Mouse (Mus musculus): ENCODE measurements around the gene Hexdc. TPM values are rescaled to one million over a fixed set of nuclear protein-coding genes. Genes with fewer than 3 reads are reported as not detected.

The Hexdc gene
- polyA plus RNA-seq, 1 experiment from 2014 or later = 3.7 TPM

DNA sequence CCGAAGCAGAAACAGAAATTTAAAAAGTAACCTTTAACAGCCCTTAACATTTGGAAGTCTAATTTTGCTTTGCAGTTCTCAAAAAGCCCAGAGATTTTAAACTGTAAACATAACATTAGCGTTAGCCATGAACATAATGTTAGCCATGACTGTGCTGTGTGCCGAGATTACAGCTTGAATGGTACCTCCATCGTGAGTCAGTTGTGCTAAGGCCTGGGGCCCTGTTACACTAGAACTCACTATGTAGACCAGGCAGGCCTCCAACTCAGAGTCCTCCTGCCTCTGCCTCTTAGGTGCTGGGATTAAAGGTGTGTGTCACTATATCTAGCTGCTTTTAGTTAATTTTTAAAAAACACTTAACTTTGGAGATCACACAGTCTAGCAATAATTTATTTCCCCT, 27.0 kb downstream of the Hexdc start:
- Histone ChIP-seq H3K9ac (no peak overlapping the region), H3K4me1 (peaks cover 75% of the 10 kb centered on the region), H3K9me3 (replicated peaks) (no peaks in the 10 kb centered on the region), H3K27ac (peak overlapping the region; percentile 90), H3K4me3 (no peak overlapping the region), H3K36me3 (peaks cover 16% of the 10 kb centered on the region), H3K4me2 (0 out of 2 replicates have a peak overlapping the region, but pooled peaks have one; percentile 6), H3K27me3 (replicated peaks) (no peaks in the 10 kb centered on the region)
- ATAC-seq = no peak
- WGBS (ENCODE audit: insufficient replicate concordance) = 69% methylated on average over 4 of the region's 4 CpGs

DNA sequence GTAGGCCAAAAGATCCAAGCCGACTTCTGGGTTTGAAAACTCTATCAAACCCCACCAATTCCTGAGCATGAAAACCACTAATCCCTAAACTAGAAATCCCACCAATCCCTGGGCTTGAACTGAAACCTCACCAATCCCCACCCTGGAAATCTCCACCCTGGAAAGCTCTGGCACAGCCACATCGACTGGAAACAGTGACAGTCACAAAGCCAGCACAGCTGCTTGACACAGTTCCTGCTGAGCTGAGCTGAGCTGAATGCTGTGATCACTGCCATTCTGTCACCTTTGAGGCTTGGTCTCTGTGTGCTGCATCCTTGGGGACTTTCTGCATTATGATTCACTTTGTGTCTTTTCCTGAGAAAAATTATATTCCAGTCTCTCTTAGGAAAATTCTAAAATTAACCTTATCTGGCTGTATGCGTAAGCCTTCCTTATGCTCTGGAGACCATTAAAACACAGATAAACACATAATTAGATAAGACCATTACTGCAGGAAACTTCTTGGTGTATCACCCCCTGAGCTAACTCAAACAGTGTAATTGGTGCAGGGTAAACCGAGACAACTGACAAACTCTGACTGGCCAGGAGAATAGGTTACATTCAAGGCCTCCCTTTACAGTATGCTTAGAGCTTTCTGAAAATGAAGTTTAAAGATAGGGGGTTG, 27.5 kb downstream of the Hexdc start:
- Histone ChIP-seq H3K4me2 (peak overlapping the region; percentile 37), H3K4me1 (peaks cover 77% of the 10 kb centered on the region), H3K27me3 (replicated peaks) (no peaks in the 10 kb centered on the region), H3K4me3 (no peak overlapping the region), H3K36me3 (peaks cover 10% of the 10 kb centered on the region), H3K9ac (peak overlapping the region; percentile 10; the same call in 1 of the 2 replicates), H3K9me3 (replicated peaks) (no peaks in the 10 kb centered on the region), H3K27ac (peak overlapping the region; percentile 90)
- 23% methylated on average over 4 of the region's 4 CpGs for WGBS (ENCODE audit: insufficient replicate concordance)
- ATAC-seq = no peak

DNA sequence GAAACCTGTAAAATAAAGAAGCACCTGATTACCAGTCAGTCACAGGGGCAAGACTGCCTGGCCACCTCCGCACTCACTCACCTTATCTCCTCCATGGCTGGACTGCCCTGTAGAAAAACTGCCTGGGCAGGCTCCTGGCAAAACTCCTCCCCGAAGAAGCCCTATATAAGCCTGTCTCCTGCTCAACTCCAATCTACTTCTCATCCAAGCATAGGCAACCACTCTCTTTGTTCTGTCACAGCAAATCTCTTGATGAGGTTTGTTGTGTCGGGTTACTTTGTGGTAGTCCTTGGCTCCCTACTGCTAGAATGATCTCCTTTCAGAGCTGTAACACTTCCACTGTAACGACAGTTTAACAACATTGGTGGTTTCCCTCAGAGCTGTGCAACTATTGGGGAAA, 28.5 kb downstream of the Hexdc start:
- Histone ChIP-seq H3K4me2 (peak overlapping the region; percentile 8; the same call in 1 of the 2 replicates), H3K4me3 (no peak overlapping the region), H3K9ac (peak overlapping the region; percentile 46; the same call in 1 of the 2 replicates), H3K27ac (peak overlapping the region; percentile 72), H3K36me3 (peaks cover 2% of the 10 kb centered on the region; the same call in 1 of the 2 replicates), H3K4me1 (peaks cover 67% of the 10 kb centered on the region), H3K27me3 (replicated peaks) (no peaks in the 10 kb centered on the region), H3K9me3 (replicated peaks) (no peaks in the 10 kb centered on the region)
- ATAC-seq = no peak
- 30% methylated on average over 4 of the region's 4 CpGs for WGBS (ENCODE audit: insufficient replicate concordance)

DNA sequence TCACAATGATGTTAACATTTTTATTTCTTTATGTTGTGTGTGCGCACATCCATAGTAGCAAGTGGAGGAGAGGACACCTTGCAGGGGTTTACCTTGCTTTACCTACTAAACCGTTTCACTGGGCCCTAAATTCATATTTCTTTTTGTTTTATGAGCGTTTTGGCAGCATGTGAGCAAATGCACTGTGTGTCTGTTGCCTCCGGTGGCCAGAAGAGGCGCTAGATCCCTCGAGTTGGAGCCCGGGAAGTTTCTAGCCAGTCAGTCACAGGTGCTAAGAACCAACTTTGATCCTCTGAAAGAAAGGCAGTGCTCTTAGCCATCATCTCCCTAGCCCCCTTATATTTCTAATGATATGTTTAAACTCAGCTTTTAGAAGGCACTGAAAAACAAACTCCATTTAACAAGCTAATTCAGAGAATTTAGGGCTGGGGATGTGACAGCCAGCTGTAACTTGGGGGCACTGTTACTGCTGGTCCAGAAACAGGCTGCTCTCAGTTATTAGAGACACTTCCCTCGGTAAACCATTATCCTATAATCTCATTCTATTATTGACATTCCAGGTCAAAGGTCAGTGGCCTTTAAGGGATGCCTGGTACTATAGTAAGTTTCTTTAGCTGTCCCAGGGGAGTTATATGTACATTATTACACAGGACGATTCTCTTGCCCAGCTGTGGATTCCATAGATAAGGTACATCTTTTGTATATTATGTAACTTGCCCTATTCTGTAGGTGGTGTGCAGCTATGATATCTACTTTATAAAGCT, 31.4 kb downstream of the Hexdc start:
- Histone ChIP-seq H3K36me3 (peaks cover 18% of the 10 kb centered on the region), H3K4me2 (peak overlapping the region; percentile 68), H3K4me1 (peaks cover 63% of the 10 kb centered on the region), H3K27me3 (replicated peaks) (no peaks in the 10 kb centered on the region), H3K9ac (peak overlapping the region; percentile 74), H3K9me3 (replicated peaks) (no peaks in the 10 kb centered on the region), H3K27ac (peak overlapping the region; percentile 99), H3K4me3 (peak overlapping the region; percentile 92)
- 20% methylated on average over 9 of the region's 9 CpGs for WGBS (ENCODE audit: insufficient replicate concordance)
- no peak for ATAC-seq

DNA sequence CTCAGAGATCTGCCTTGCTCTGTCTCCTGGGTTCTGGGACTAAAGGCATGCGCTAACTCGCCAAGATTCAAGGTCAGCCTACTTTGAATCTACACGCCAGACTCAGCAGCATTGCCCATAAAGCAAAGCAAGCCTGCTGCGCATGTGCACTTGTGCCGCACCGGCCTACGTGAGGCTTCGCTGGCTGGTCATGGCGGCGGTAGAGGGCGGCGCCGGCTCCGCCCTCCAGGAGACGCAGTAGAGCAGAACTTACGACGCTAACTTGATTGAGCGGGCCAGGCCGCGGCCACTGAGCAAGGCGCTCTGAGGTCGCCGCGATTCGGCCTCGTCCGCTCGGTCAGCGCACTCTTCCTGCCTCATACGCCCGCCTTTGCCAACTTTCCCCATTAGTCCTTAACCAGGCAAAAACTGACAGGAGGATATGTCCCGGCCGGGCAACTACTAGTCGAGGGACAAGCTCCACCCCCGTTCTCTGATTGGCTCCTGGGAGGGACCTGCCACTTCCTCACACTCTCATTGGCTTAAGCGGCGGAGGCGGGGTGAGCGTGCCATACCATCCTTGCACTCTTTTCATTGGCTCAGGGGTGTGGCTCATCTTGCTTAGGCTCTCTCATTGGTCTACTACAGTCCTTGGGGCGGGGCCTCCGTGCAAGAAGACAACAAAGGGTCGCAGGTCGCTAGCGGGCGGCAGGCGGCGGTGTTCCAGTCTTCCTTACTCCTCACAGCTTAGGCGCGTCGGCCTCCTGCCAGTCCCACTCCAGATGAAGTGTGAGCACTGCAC, 32.5 kb downstream of the Hexdc start, which contains the start of gene Narf:
Gene Narf, plus strand, starts transcription at position 690 of the 781 bp plus-strand sequence.
- peaks cover 29% of the 10 kb centered on the region for H3K36me3 ChIP-seq
- no peaks in the 10 kb centered on the region for H3K9me3 ChIP-seq (replicated peaks)
- H3K4me2 ChIP-seq = peak within 1 kb of the TSS; percentile 82
- peak within 1 kb of the TSS; percentile 99 for H3K27ac ChIP-seq
- H3K27me3 ChIP-seq (replicated peaks) = no peaks in the 10 kb centered on the region
- H3K4me3 ChIP-seq = peak within 1 kb of the TSS; percentile 92
- peaks cover 64% of the 10 kb centered on the region for H3K4me1 ChIP-seq
- under 1% methylated on average over 50 of the region's 50 CpGs for WGBS (ENCODE audit: insufficient replicate concordance)
- peak within 1 kb of the TSS; percentile 91 for H3K9ac ChIP-seq
- ATAC-seq = peak; percentile 94

DNA sequence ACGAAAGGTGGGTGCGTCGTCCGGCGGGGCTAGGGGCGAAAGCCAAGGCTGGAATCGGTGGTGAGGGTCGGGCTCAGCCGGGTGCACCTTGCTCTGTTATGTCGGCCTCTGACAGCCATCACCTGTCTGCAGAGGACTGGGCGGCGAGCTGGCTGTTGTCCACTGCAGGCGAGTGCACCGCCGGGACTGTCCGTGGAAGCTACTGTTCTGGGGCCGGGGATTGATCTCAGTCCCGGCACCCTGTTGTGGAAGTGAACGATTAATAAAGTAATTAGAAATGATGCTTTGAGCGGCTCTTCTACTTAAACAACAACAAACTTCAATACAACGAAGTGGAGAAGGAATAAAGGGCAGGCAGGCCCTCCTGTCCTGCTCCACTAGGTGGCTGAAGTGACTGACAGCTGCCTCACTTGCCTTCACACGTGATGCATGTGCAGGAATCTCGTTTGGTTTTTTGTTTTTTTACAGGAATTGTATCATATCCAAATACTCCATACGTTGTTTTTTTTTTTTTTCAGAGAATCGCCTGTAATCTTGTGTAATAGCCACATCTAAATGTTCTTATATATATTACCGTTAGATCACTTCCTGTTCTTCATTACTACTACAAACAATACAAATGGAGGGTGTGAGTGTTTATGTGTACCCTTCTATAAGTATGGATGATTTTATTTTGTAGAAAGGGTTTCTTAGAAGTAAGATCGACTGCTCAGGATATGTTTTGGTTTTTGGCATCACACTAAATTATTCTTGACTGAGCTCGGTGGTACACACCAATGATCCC, 33.3 kb downstream of the Hexdc start:
- peak overlapping the region; percentile 99 for H3K27ac ChIP-seq
- H3K4me2 ChIP-seq = peak overlapping the region; percentile 82
- peaks cover 64% of the 10 kb centered on the region for H3K4me1 ChIP-seq
- peaks cover 37% of the 10 kb centered on the region for H3K36me3 ChIP-seq
- ATAC-seq = peak; percentile 18
- H3K27me3 ChIP-seq (replicated peaks) = no peaks in the 10 kb centered on the region
- H3K9me3 ChIP-seq (replicated peaks) = no peaks in the 10 kb centered on the region
- peak overlapping the region; percentile 92 for H3K4me3 ChIP-seq
- 3% methylated on average over 28 of the region's 28 CpGs for WGBS (ENCODE audit: insufficient replicate concordance)
- peak overlapping the region; percentile 91 for H3K9ac ChIP-seq

DNA sequence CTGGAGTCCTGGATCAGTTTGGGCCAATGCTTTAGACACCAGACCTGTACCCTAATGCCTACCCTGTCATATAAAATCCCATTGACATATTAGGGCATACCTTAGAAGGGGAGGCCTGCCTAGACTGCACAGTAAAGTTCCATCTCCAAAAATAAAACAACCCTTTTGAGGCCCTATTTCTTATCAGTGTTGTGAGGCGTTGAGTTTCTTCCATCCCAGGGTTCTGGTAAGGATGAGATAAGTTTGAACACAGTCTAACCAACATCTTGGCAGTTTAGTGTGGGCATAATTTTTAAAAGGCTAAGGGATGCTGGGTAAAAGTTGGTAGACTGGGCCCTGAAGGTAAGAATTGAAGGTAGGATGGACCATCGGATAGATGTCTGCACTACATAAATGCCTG, 35.4 kb downstream of the Hexdc start:
- Histone ChIP-seq H3K36me3 (peaks cover 58% of the 10 kb centered on the region), H3K4me1 (peaks cover 51% of the 10 kb centered on the region), H3K27me3 (replicated peaks) (no peaks in the 10 kb centered on the region), H3K4me3 (peak overlapping the region; percentile 92), H3K27ac (peak overlapping the region; percentile 99), H3K4me2 (peak overlapping the region; percentile 82), H3K9me3 (replicated peaks) (no peaks in the 10 kb centered on the region), H3K9ac (peak overlapping the region; percentile 91)
- peak; percentile 64 for ATAC-seq
- WGBS (ENCODE audit: insufficient replicate concordance) = 27% methylated on average over 2 of the region's 2 CpGs

DNA sequence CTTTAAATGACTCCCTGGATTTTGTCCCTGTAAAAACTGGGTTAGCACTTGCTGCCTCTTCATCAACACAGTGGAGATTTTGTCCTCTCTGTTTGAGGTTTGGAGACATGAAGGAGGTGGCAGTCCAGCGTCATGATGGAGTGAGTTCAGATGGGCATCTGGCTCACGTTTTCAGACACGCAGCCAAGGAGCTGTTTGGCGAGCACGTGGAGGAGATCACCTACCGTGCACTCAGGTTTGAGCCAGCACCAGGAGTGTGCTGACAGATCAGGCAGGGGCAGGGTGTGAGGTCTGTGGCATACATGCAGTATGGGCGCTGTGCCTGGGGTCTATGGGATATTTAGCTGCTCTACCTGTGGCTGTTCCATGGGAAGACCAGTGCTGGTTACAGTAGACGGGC, 46.0 kb downstream of the Hexdc start:
- no peaks in the 10 kb centered on the region for H3K27me3 ChIP-seq (replicated peaks)
- no peaks in the 10 kb centered on the region; the same call in none of the 2 replicates for H3K4me1 ChIP-seq
- ATAC-seq = no peak
- no peak overlapping the region for H3K4me3 ChIP-seq
- 89% methylated on average over 8 of the region's 8 CpGs for WGBS (ENCODE audit: insufficient replicate concordance)
- H3K27ac ChIP-seq = no peak overlapping the region
- no peaks in the 10 kb centered on the region for H3K9me3 ChIP-seq (replicated peaks)
- no peak overlapping the region for H3K9ac ChIP-seq
- no peak overlapping the region for H3K4me2 ChIP-seq
- peaks cover 98% of the 10 kb centered on the region for H3K36me3 ChIP-seq

DNA sequence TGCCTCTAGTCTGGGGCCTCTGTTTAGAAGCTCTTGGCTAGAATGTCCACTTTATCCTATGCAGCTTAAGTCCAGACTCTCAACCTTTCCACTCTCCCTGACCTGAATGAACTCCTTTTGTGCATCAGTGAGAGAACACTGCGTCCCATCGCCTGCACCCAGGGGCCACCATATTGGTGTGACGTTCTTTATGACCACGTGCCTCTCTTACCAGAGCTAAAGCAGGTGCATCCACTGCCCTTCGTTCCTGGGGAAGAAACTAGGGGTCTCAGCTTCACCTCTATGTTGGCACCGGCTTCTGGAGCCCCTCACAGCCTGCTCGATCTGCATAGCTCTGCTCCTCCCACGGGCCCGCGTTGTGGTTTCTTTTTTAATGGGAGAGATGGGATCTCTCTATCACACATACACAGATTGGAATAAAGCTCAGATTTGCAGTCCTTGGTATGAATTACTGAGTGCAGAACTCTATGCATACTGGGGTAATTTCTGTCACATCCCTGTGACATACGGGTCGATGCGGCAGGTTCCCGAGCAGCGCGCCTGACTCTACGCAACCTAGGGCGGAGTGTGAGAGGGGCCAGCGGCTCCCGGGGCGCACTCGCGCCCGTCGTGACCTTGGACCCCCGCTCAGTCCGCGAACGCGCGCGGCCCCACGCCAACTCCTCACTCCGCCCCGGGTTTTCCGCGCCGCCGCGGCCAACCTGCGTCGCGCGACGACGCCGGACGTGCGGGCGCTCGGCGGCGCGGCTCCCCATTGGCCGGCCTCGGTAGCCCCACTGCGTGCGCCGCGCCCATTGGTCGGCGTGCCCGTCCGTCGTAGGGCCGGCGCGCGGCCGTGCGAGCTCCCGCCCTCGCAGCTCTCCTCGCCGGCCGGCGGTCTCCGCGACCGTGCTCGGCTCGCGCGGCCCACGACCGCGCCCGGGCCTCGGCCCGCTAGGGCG, 55.2 kb downstream of the Hexdc start, which contains the start of gene Foxk2:
Gene Foxk2, plus strand, starts transcription at position 831 of the 941 bp plus-strand sequence.
- Histone ChIP-seq H3K4me2 (peak within 1 kb of the TSS; percentile 95), H3K36me3 (peaks cover 63% of the 10 kb centered on the region), H3K4me3 (peak within 1 kb of the TSS; percentile 100), H3K4me1 (peaks cover 43% of the 10 kb centered on the region), H3K27me3 (replicated peaks) (no peaks in the 10 kb centered on the region), H3K9ac (peak within 1 kb of the TSS; percentile 99), H3K27ac (peak within 1 kb of the TSS; percentile 91), H3K9me3 (replicated peaks) (no peaks in the 10 kb centered on the region)
- peak; percentile 98 for ATAC-seq
- under 1% methylated on average over 91 of the region's 91 CpGs for WGBS (ENCODE audit: insufficient replicate concordance)

DNA sequence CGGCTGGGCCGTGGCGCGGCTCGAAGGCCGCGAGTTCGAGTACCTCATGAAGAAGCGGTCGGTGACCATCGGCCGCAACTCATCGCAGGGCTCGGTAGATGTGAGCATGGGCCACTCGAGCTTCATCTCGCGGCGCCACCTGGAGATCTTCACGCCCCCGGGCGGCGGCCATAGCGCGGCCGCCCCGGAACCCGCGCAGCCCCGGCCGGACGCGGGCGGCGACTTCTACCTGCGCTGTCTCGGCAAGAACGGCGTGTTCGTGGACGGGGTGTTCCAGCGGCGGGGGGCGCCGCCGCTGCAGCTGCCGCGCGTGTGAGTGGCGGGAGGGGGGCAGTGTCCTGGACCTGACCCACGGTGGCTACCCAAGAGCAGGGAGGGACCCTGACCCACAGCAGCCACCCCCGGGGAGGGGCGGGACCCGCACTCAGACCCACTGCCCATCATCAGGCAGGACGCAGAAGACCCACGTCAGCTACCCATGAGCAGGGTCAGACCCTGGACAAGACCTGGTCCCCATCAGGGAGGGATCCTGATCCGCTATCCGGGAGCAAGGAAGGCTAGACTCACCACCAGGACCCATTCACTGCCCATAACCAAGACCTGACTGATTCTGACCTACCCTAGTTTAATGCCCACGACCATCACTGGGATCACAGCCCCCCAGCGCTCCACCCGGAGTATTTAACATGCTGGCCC, 56.1 kb downstream of the Hexdc start:
- ATAC-seq = peak; percentile 36
- Histone ChIP-seq H3K4me1 (peaks cover 43% of the 10 kb centered on the region), H3K9me3 (replicated peaks) (no peaks in the 10 kb centered on the region), H3K36me3 (peaks cover 63% of the 10 kb centered on the region), H3K27ac (peak overlapping the region; percentile 91), H3K9ac (peak overlapping the region; percentile 99), H3K27me3 (replicated peaks) (no peaks in the 10 kb centered on the region), H3K4me2 (peak overlapping the region; percentile 92), H3K4me3 (peak overlapping the region; percentile 100)
- WGBS (ENCODE audit: insufficient replicate concordance) = under 1% methylated on average over 60 of the region's 60 CpGs
